Mouse (Mus musculus): ENCODE measurements at regions not wholly inside any gene's neighbourhood (a gene's known extent, or its start where the extent isn't known, plus 50 kb on each side); places are given as distances from the start of the nearest gene placed in this dataset.

- no peak for TF ChIP-seq CTCF (IDR thresholded peaks at IDR 0.05; ENCODE audit: borderline replicate concordance, insufficient read depth, low read length)
- no peak for TF ChIP-seq POLR2A (IDR thresholded peaks at IDR 0.05; ENCODE audit: low read depth, low read length)
These were observed 57.7 kb upstream of the Adrb1 start for GRCm38 (mm10) chr19:56664307-56664775.

All from embryonic fibroblast, embryonic 13.5 days (primary cell).